Mouse (Mus musculus): ENCODE data around the gene Thada. TPM values are rescaled to one million over a fixed set of nuclear protein-coding genes. Genes with fewer than 3 reads are reported as not detected.

The Thada gene
- total and polyA plus RNA-seq, 2 experiments from 2014 or later = 2.6 to 19.2 TPM

- Histone ChIP-seq H3K4me1 (ENCODE audit: insufficient read depth) (no peaks in the 10 kb centered on the region), H3K9ac (no peak overlapping the region), H3K27ac (ENCODE audit: low read depth, low read length) (no peak overlapping the region), H3K4me3 (ENCODE audit: low read depth, low read length) (no peak overlapping the region), H3K27me3 (ENCODE audit: insufficient read depth, low read length) (no peaks in the 10 kb centered on the region), H3K9me3 (ENCODE audit: low read length) (no peaks in the 10 kb centered on the region), H3K36me3 (ENCODE audit: insufficient read depth) (no peaks in the 10 kb centered on the region; the same call in none of the 2 replicates), H3K4me2 (ENCODE audit: low read depth) (no peak overlapping the region)
- ATAC-seq (no peak), DNase-seq (no peak)
- TF ChIP-seq CTCF (IDR thresholded peaks at IDR 0.05; ENCODE audit: low read depth) = no peak
- 69% methylated on average over 6 of the region's 6 CpGs for WGBS
Measured at GRCm38 (mm10) chr17:84399431-84399830, 66.6 kb downstream of the Thada start.

- TF ChIP-seq CTCF (IDR thresholded peaks at IDR 0.05; ENCODE audit: low read depth) = no peak
- DNase-seq (no peak), ATAC-seq (no peak)
- Histone ChIP-seq H3K27ac (ENCODE audit: low read depth, low read length) (no peak overlapping the region), H3K36me3 (ENCODE audit: insufficient read depth) (peaks cover 4% of the 10 kb centered on the region; the same call in 1 of the 2 replicates), H3K4me3 (ENCODE audit: low read depth, low read length) (no peak overlapping the region), H3K9me3 (ENCODE audit: low read length) (no peaks in the 10 kb centered on the region), H3K9ac (no peak overlapping the region), H3K4me2 (ENCODE audit: low read depth) (no peak overlapping the region), H3K4me1 (ENCODE audit: insufficient read depth) (no peaks in the 10 kb centered on the region), H3K27me3 (ENCODE audit: insufficient read depth, low read length) (no peaks in the 10 kb centered on the region)
- 77% methylated on average over 2 of the region's 2 CpGs for WGBS
Measured at GRCm38 (mm10) chr17:84390026-84390425, 76.0 kb downstream of the Thada start.

- Histone ChIP-seq H3K4me3 (ENCODE audit: low read depth, low read length) (no peak overlapping the region), H3K4me2 (ENCODE audit: low read depth) (no peak overlapping the region), H3K27ac (ENCODE audit: low read depth, low read length) (no peak overlapping the region), H3K9me3 (ENCODE audit: low read length) (no peaks in the 10 kb centered on the region), H3K4me1 (ENCODE audit: insufficient read depth) (no peaks in the 10 kb centered on the region), H3K27me3 (ENCODE audit: insufficient read depth, low read length) (no peaks in the 10 kb centered on the region), H3K36me3 (ENCODE audit: insufficient read depth) (peaks cover 4% of the 10 kb centered on the region), H3K9ac (no peak overlapping the region)
- WGBS = 92% methylated on average over 4 of the region's 4 CpGs
- TF ChIP-seq CTCF (IDR thresholded peaks at IDR 0.05; ENCODE audit: low read depth) = no peak
- ATAC-seq = no peak
- no peak for DNase-seq
Measured at GRCm38 (mm10) chr17:84386176-84386575, 79.8 kb downstream of the Thada start.

GRCm38 (mm10) chr17:84385696-84386095 is 80.3 kb downstream of the Thada start:
- Histone ChIP-seq H3K4me2 (ENCODE audit: low read depth) (no peak overlapping the region), H3K27me3 (ENCODE audit: insufficient read depth, low read length) (no peaks in the 10 kb centered on the region), H3K9ac (no peak overlapping the region), H3K27ac (ENCODE audit: low read depth, low read length) (no peak overlapping the region), H3K36me3 (ENCODE audit: insufficient read depth) (peaks cover 4% of the 10 kb centered on the region), H3K4me3 (ENCODE audit: low read depth, low read length) (no peak overlapping the region), H3K4me1 (ENCODE audit: insufficient read depth) (no peaks in the 10 kb centered on the region), H3K9me3 (ENCODE audit: low read length) (no peaks in the 10 kb centered on the region)
- TF ChIP-seq CTCF (IDR thresholded peaks at IDR 0.05; ENCODE audit: low read depth) = peak; percentile 85
- DNase-seq (peak; percentile 68), ATAC-seq (peak; percentile 56; the same call in 1 of the 2 replicates)
- WGBS = 79% methylated on average over 6 of the region's 6 CpGs

GRCm38 (mm10) chr17:84384661-84385060 is 81.3 kb downstream of the Thada start:
- Histone ChIP-seq H3K4me2 (ENCODE audit: low read depth) (no peak overlapping the region), H3K27me3 (ENCODE audit: insufficient read depth, low read length) (no peaks in the 10 kb centered on the region), H3K9ac (no peak overlapping the region), H3K4me3 (ENCODE audit: low read depth, low read length) (no peak overlapping the region), H3K4me1 (ENCODE audit: insufficient read depth) (no peaks in the 10 kb centered on the region), H3K27ac (ENCODE audit: low read depth, low read length) (no peak overlapping the region), H3K36me3 (ENCODE audit: insufficient read depth) (peaks cover 4% of the 10 kb centered on the region), H3K9me3 (ENCODE audit: low read length) (no peaks in the 10 kb centered on the region)
- TF ChIP-seq CTCF (IDR thresholded peaks at IDR 0.05; ENCODE audit: low read depth) = peak; percentile 57
- ATAC-seq = no peak
- no peak for DNase-seq

- no peak for TF ChIP-seq CTCF (IDR thresholded peaks at IDR 0.05; ENCODE audit: low read depth)
- Histone ChIP-seq H3K36me3 (ENCODE audit: insufficient read depth) (peaks cover under 1% of the 10 kb centered on the region), H3K27ac (ENCODE audit: low read depth, low read length) (no peak overlapping the region), H3K27me3 (ENCODE audit: insufficient read depth, low read length) (no peaks in the 10 kb centered on the region), H3K4me3 (ENCODE audit: low read depth, low read length) (no peak overlapping the region), H3K4me2 (ENCODE audit: low read depth) (no peak overlapping the region), H3K4me1 (ENCODE audit: insufficient read depth) (no peaks in the 10 kb centered on the region), H3K9ac (no peak overlapping the region), H3K9me3 (ENCODE audit: low read length) (no peaks in the 10 kb centered on the region)
- WGBS = 97% methylated on average over 9 of the region's 9 CpGs
- ATAC-seq (no peak), DNase-seq (no peak)
Measured at GRCm38 (mm10) chr17:84380340-84380739, 85.7 kb downstream of the Thada start.

GRCm38 (mm10) chr17:84376882-84377281 is 89.1 kb downstream of the Thada start:
- 96% methylated on average over 4 of the region's 4 CpGs for WGBS
- DNase-seq (no peak), ATAC-seq (no peak)
- Histone ChIP-seq H3K27ac (ENCODE audit: low read depth, low read length) (no peak overlapping the region), H3K4me2 (ENCODE audit: low read depth) (no peak overlapping the region), H3K9me3 (ENCODE audit: low read length) (no peaks in the 10 kb centered on the region), H3K27me3 (ENCODE audit: insufficient read depth, low read length) (no peaks in the 10 kb centered on the region), H3K9ac (no peak overlapping the region), H3K4me1 (ENCODE audit: insufficient read depth) (no peaks in the 10 kb centered on the region), H3K36me3 (ENCODE audit: insufficient read depth) (no peaks in the 10 kb centered on the region), H3K4me3 (ENCODE audit: low read depth, low read length) (no peak overlapping the region)
- no peak for TF ChIP-seq CTCF (IDR thresholded peaks at IDR 0.05; ENCODE audit: low read depth)

Data from forebrain, postnatal 0 days (tissue).